Mouse (Mus musculus) midbrain, embryonic 14.5 days (tissue): Measurements from ENCODE around the gene Tusc2. TPM values are rescaled to one million over a fixed set of nuclear protein-coding genes. Genes with fewer than 3 reads are reported as not detected.

Source experiments
- ATAC-seq: fragments of 200-750 bp; cut with Nextera tagmentation; 2 replicates; pipeline ENCODE4 v1.8.0; 2017; ENCODE audit warnings: moderate number of reproducible peaks, moderate library complexity; ENCODE audit not compliant: low FRiP score, low TSS enrichment
- DNase-seq: peaks from one replicate; pipeline ENCODE4 v3.0.0-alpha.2; 2015
- H3K27ac ChIP-seq: fragments of 300-500 bp; sonication (generic); replicated peaks from 2 replicates; pipeline ENCODE4 v1.5.1; 2014; ENCODE audit warnings: mild to moderate bottlenecking, low read depth, low read length, moderate library complexity
- H3K27me3 ChIP-seq: fragments of 300-500 bp; sonication (generic); 2 replicates; pipeline ENCODE4 v1.6.1; 2014; ENCODE audit warnings: low read length, control low read depth, mixed read lengths; ENCODE audit not compliant: control insufficient read depth, insufficient read depth
- H3K36me3 ChIP-seq: fragments of 300-500 bp; sonication (generic); 2 replicates; pipeline ENCODE4 v1.6.1; 2014; ENCODE audit warnings: low read length, control low read depth; ENCODE audit not compliant: control insufficient read depth, insufficient read depth
- H3K4me1 ChIP-seq: fragments of 300-500 bp; sonication (generic); 2 replicates; pipeline ENCODE4 v1.6.1; 2014; ENCODE audit warnings: mild to moderate bottlenecking, antibody characterized with exemption, low read length, control low read depth; ENCODE audit not compliant: control insufficient read depth, insufficient read depth
- H3K4me2 ChIP-seq: fragments of 300-500 bp; sonication (generic); 2 replicates; pipeline ENCODE4 v1.6.1; 2014; ENCODE audit warnings: mild to moderate bottlenecking, low read length, moderate library complexity
- H3K4me3 ChIP-seq: fragments of 300-500 bp; sonication (generic); replicated peaks from 2 replicates; pipeline ENCODE4 v1.5.1; 2014; ENCODE audit warnings: low read depth, low read length
- H3K9ac ChIP-seq: fragments of 300-500 bp; sonication (generic); replicated peaks from 2 replicates; pipeline ENCODE4 v1.6.1; 2014; ENCODE audit warnings: mild to moderate bottlenecking, low read length, moderate library complexity
- H3K9me3 ChIP-seq: fragments of 300-500 bp; sonication (generic); 2 replicates; pipeline ENCODE4 v1.6.1; 2016; ENCODE audit warnings: low read length, control low read depth, mixed read lengths; ENCODE audit not compliant: control insufficient read depth
- WGBS: fragments of 180-500 bp; shearing (Covaris S2); extraction: QIAGEN DNeasy Blood & Tissue Kit; methylation state at CpG from one replicate; pipeline ENCODE4 v1.1.7; 2014; 5-methylcytosine and 5-hydroxymethylcytosine counted together
- polyA plus RNA-seq: library from polyadenylated mRNA; unstranded; fragments of >200 nt; fragmentation: Nextera tagmentation; extraction: Ambion mirVana; gene quantifications from 2 replicates; pipeline ENCODE4 v1.2.1, GENCODE M21; 2014

Gene Tusc2
- polyA plus RNA-seq, 1 experiment from 2014 or later = 120 TPM

GRCm38 (mm10) chr9:107607036-107607435 lies 44.0 kb downstream of the Tusc2 start:
- ATAC-seq (no peak), DNase-seq (no peak)
- H3K4me1 ChIP-seq = peaks cover 26% of the 10 kb centered on the region
- no peak overlapping the region for H3K4me2 ChIP-seq
- 72% methylated on average over 2 of the region's 2 CpGs for WGBS
- no peaks in the 10 kb centered on the region for H3K27me3 ChIP-seq
- H3K4me3 ChIP-seq = no peak overlapping the region
- H3K36me3 ChIP-seq = no peaks in the 10 kb centered on the region
- H3K9me3 ChIP-seq = no peaks in the 10 kb centered on the region
- no peak overlapping the region for H3K9ac ChIP-seq
- H3K27ac ChIP-seq = no peak overlapping the region

DNA sequence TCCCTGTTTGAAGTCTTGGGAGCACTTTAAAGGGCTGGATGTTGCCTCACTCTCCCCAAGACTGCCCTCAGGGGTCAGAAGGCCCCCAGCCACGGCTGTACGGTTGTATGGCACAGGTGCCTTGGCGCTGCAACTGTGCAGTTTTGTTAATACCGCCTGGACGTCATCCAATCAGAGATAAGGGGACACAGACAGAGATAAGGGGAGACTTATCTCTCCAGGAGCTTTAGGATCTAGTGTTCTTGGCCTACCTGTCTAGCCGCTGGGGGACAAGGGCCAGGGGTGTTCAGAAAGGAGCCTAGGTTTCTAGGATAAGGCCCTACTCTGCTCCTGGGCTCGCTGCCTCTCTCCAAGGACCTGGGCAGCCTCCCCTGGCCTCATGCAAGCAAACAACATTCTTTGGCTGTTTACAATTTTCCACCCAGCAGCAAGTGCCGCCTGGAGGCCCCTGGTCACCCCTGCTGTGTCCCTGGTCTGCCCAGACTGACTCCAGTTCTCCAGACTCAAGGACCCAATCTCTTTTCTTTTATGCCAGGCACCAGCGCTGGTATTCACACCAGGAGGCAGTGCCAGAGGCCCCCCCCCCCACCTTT lies 44.7 kb downstream of the Tusc2 start:
- Histone ChIP-seq H3K36me3 (no peaks in the 10 kb centered on the region), H3K9me3 (no peaks in the 10 kb centered on the region), H3K4me2 (no peak overlapping the region), H3K27ac (no peak overlapping the region), H3K27me3 (no peaks in the 10 kb centered on the region), H3K4me1 (peaks cover 25% of the 10 kb centered on the region), H3K9ac (no peak overlapping the region), H3K4me3 (no peak overlapping the region)
- DNase-seq (no peak), ATAC-seq (no peak)
- 63% methylated on average over 9 of the region's 9 CpGs for WGBS

GRCm38 (mm10) chr9:107608741-107609432 lies 45.8 kb downstream of the Tusc2 start, which contains the start of gene Sema3b:
Sema3b (minus strand) TSS chr9:107609229.
- Histone ChIP-seq H3K27ac (no peak within 1 kb of the TSS), H3K36me3 (peaks cover 2% of the 10 kb centered on the region), H3K4me2 (no peak within 1 kb of the TSS), H3K27me3 (no peaks in the 10 kb centered on the region), H3K4me1 (peaks cover 29% of the 10 kb centered on the region), H3K9ac (no peak within 1 kb of the TSS), H3K4me3 (no peak within 1 kb of the TSS), H3K9me3 (no peaks in the 10 kb centered on the region)
- WGBS = 43% methylated on average over 12 of the region's 12 CpGs
- DNase-seq = no peak
- ATAC-seq = no peak

DNA sequence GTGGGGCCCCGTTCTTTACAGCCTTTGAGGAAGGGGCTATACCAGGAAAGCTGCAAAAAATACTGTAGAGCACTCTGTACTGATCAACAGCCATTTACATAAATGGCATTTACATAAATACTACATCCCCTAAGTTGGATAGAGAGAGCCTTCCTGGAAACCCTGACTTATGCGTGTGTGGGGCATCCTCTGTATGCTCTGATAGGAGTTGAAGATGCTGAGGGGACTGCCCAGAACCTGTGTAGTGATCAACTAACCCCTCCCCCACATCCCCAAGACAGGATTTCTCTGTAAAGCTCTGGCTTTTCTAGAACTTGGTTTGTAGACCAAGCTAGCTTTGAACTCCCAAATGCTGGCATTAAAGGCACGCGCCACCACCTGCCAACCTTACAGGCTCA lies 46.4 kb downstream of the Tusc2 start:
- H3K9ac ChIP-seq = no peak overlapping the region
- H3K4me3 ChIP-seq = no peak overlapping the region
- H3K9me3 ChIP-seq = no peaks in the 10 kb centered on the region
- H3K27me3 ChIP-seq = no peaks in the 10 kb centered on the region
- peaks cover 7% of the 10 kb centered on the region for H3K36me3 ChIP-seq
- DNase-seq (no peak), ATAC-seq (no peak)
- no peak overlapping the region for H3K27ac ChIP-seq
- H3K4me2 ChIP-seq = no peak overlapping the region
- H3K4me1 ChIP-seq = peaks cover 29% of the 10 kb centered on the region
- 64% methylated on average over 4 of the region's 4 CpGs for WGBS

GRCm38 (mm10) chr9:107611456-107612190 lies 48.6 kb downstream of the Tusc2 start:
- Histone ChIP-seq H3K27ac (peak overlapping the region; percentile 100), H3K4me1 (peaks cover 22% of the 10 kb centered on the region), H3K9me3 (no peaks in the 10 kb centered on the region), H3K4me2 (peak overlapping the region; percentile 70), H3K36me3 (peaks cover 29% of the 10 kb centered on the region), H3K27me3 (no peaks in the 10 kb centered on the region), H3K4me3 (peak overlapping the region; percentile 25; the same call in 1 of the 2 replicates), H3K9ac (peak overlapping the region; percentile 80)
- ATAC-seq (no peak; the same call in 1 of the 2 replicates), DNase-seq (no peak)
- 77% methylated on average over 6 of the region's 6 CpGs for WGBS

GRCm38 (mm10) chr9:107612191-107612944 lies 49.3 kb downstream of the Tusc2 start:
- Histone ChIP-seq H3K27ac (peak overlapping the region; percentile 100), H3K9ac (peak overlapping the region; percentile 80), H3K36me3 (peaks cover 35% of the 10 kb centered on the region), H3K9me3 (no peaks in the 10 kb centered on the region), H3K4me3 (peak overlapping the region; percentile 25), H3K27me3 (no peaks in the 10 kb centered on the region), H3K4me2 (peak overlapping the region; percentile 70), H3K4me1 (peaks cover 22% of the 10 kb centered on the region)
- WGBS = 1% methylated on average over 48 of the region's 48 CpGs
- DNase-seq (peak; percentile 99), ATAC-seq (peak; percentile 92)

DNA sequence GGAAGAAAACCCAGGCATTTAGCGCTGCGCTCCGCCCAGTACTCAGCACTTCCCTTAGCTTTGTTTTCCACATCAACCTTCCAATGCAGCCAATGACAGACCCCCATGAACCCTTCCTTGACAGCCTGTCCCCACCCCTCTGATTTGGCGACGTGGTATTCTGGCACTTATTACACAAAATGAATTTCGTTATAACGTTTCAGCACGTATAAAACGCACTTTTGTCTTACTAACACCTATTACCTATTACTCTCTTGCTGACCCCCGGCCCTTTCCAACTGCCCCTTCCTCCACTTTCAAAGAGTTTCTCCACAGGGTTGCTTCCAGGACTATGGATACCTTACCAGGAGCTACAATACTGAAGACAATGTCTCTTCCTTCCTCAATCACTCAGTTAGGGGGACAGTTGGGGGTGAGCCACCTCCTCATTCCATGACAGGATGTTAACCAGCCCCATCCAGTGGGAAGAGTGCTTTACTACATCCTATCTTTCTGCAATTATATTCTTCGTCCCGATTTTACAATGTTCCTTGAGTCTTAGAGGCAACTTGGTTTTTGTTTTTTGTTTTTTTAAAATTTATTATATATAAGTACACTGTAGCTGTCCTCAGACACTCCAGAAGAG lies 50.0 kb downstream of the Tusc2 start:
- 13% methylated on average over 12 of the region's 12 CpGs for WGBS
- no peak; the same call in 1 of the 2 replicates for ATAC-seq

DNA sequence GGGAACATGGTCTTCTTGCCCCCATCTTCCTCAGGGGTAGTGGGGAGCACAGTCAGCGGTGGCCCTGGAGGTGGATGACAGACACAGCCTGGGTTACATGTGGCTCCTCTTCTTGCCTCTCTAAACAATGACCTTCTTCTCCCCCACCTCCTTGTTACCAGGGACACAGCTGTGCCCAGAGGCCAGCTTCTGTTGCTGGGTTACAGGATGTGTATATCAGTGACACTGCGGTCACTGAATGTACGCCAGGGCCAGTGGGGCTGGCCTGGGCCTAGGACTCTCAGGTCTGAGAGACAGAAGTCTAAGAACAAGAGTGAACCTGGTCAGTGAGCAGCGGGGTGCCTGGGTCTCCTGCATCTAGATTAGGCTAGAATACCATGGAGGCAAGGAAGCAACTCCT lies 52.0 kb downstream of the Tusc2 start:
- DNase-seq (no peak), ATAC-seq (no peak)
- Histone ChIP-seq H3K4me1 (peaks cover 18% of the 10 kb centered on the region), H3K36me3 (peaks cover 60% of the 10 kb centered on the region), H3K4me3 (no peak overlapping the region), H3K4me2 (no peak overlapping the region), H3K9ac (no peak overlapping the region), H3K9me3 (no peaks in the 10 kb centered on the region), H3K27ac (peak overlapping the region; percentile 33; the same call in 1 of the 2 replicates), H3K27me3 (no peaks in the 10 kb centered on the region)
- 52% methylated on average over 4 of the region's 4 CpGs for WGBS

More for the DNA sequence above, 50.0 kb downstream of the Tusc2 start:
- Histone ChIP-seq H3K9me3 (no peaks in the 10 kb centered on the region), H3K9ac (peak overlapping the region; percentile 80; the same call in 1 of the 2 replicates), H3K27me3 (no peaks in the 10 kb centered on the region), H3K4me3 (peak overlapping the region; percentile 25; the same call in 1 of the 2 replicates), H3K36me3 (peaks cover 40% of the 10 kb centered on the region), H3K4me2 (peak overlapping the region; percentile 70), H3K4me1 (peaks cover 22% of the 10 kb centered on the region), H3K27ac (peak overlapping the region; percentile 100)
- DNase-seq = peak; percentile 71
